Mouse (Mus musculus) testis, adult 2 months (tissue): Measurements from ENCODE around the gene Nuak1.

Source experiments
- CTCF ChIP-seq: fragments of 200-500 bp; IDR thresholded peaks from 2 replicates; pipeline ENCODE4 v1.5.1; 2012; ENCODE audit warnings: low read depth, mild to moderate bottlenecking, inconsistent platforms, low read length, moderate library complexity; ENCODE audit not compliant: control insufficient read depth, insufficient read depth, insufficient replicate concordance
- POLR2A ChIP-seq: fragments of 200-500 bp; IDR thresholded peaks from 2 replicates; pipeline ENCODE4 v1.6.1; 2012; ENCODE audit warnings: low read depth, mild to moderate bottlenecking, inconsistent platforms, low read length, moderate library complexity; ENCODE audit not compliant: control insufficient read depth

DNA sequence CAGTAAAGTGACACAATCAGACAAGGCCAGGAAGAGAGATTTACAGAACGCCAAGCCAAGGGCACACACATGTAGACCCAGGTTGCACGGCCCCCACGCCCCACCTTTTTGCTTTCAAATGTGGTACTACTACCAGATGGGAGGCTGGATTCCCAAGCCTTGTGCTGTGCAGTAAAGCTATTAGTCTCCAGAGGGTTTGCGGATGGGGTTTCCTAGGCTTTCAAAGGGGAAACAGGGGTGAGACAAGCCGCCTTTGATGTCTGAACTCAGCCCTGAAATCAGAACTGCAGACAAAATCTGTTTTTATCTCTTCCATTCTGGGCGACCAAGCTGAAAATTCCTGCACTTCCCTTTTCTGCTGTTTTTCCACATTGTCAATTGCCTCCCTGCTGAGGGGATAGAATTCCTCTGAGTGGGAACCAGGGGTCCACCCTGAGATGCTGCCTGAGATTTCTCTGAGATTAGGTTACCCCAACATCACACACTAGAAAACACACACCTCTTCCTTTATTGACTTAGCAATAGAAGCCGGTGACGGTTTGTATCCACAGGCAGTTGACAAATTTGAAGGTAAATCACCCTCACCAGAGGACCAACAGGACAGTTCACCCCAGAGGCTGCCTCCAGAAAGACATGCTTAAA lies 35.1 kb downstream of the Nuak1 start:
- no peak for TF ChIP-seq CTCF
- TF ChIP-seq POLR2A = no peak
